Mouse (Mus musculus): ENCODE measurements at regions not wholly inside any gene's neighbourhood (a gene's known extent, or its start where the extent isn't known, plus 50 kb on each side); places are given as distances from the start of the nearest gene placed in this dataset.

- ATAC-seq (ENCODE audit: insufficient number of reproducible peaks, low FRiP score, low TSS enrichment, low read depth): no peak
- Histone ChIP-seq H3K9me3 (ENCODE audit: control insufficient read depth, low read length) (no peaks in the 10 kb centered on the region), H3K27ac (replicated peaks; ENCODE audit: low read depth, low read length) (no peak overlapping the region), H3K4me1 (ENCODE audit: control insufficient read depth, insufficient read depth, low read length) (peaks cover 6% of the 10 kb centered on the region), H3K27me3 (ENCODE audit: control insufficient read depth, insufficient read depth, low read length) (no peaks in the 10 kb centered on the region; the same call in 1 of the 2 replicates), H3K9ac (ENCODE audit: low read length) (no peak overlapping the region), H3K4me3 (ENCODE audit: low read depth, low read length) (no peak overlapping the region), H3K4me2 (ENCODE audit: low read depth, severe bottlenecking) (no peak overlapping the region), H3K36me3 (ENCODE audit: control insufficient read depth, insufficient read depth, low read length) (no peaks in the 10 kb centered on the region)
- 68% methylated on average over 4 of the region's 4 CpGs for WGBS
- DNase-seq (ENCODE audit: low spot score): no peak
Measured at GRCm38 (mm10) chr9:61075071-61075470, 280.7 kb downstream of the Uaca start.

GRCm38 (mm10) chr9:61077181-61077580 lies 282.8 kb downstream of the Uaca start:
- no peaks in the 10 kb centered on the region; the same call in 1 of the 2 replicates for H3K27me3 ChIP-seq (ENCODE audit: control insufficient read depth, insufficient read depth, low read length)
- H3K27ac ChIP-seq (replicated peaks; ENCODE audit: low read depth, low read length): no peak overlapping the region
- no peak for ATAC-seq (ENCODE audit: insufficient number of reproducible peaks, low FRiP score, low TSS enrichment, low read depth)
- WGBS: 61% methylated on average over 2 of the region's 2 CpGs
- no peaks in the 10 kb centered on the region for H3K9me3 ChIP-seq (ENCODE audit: control insufficient read depth, low read length)
- no peaks in the 10 kb centered on the region for H3K4me1 ChIP-seq (ENCODE audit: control insufficient read depth, insufficient read depth, low read length)
- no peak overlapping the region for H3K9ac ChIP-seq (ENCODE audit: low read length)
- no peaks in the 10 kb centered on the region for H3K36me3 ChIP-seq (ENCODE audit: control insufficient read depth, insufficient read depth, low read length)
- H3K4me3 ChIP-seq (ENCODE audit: low read depth, low read length): no peak overlapping the region
- DNase-seq (ENCODE audit: low spot score): no peak
- H3K4me2 ChIP-seq (ENCODE audit: low read depth, severe bottlenecking): no peak overlapping the region

- no peaks in the 10 kb centered on the region for H3K4me1 ChIP-seq (ENCODE audit: control insufficient read depth, insufficient read depth, low read length)
- H3K27me3 ChIP-seq (ENCODE audit: control insufficient read depth, insufficient read depth, low read length): no peaks in the 10 kb centered on the region; the same call in 1 of the 2 replicates
- DNase-seq (ENCODE audit: low spot score) (no peak), ATAC-seq (ENCODE audit: insufficient number of reproducible peaks, low FRiP score, low TSS enrichment, low read depth) (no peak)
- H3K9me3 ChIP-seq (ENCODE audit: control insufficient read depth, low read length): no peaks in the 10 kb centered on the region
- H3K36me3 ChIP-seq (ENCODE audit: control insufficient read depth, insufficient read depth, low read length): no peaks in the 10 kb centered on the region
- H3K27ac ChIP-seq (replicated peaks; ENCODE audit: low read depth, low read length): no peak overlapping the region
- no peak overlapping the region for H3K9ac ChIP-seq (ENCODE audit: low read length)
- H3K4me3 ChIP-seq (ENCODE audit: low read depth, low read length): no peak overlapping the region
- WGBS: 86% methylated on average over 4 of the region's 4 CpGs
- no peak overlapping the region for H3K4me2 ChIP-seq (ENCODE audit: low read depth, severe bottlenecking)
Measured at GRCm38 (mm10) chr9:61077807-61078206, 283.5 kb downstream of the Uaca start.

GRCm38 (mm10) chr9:61081474-61082021 lies 287.2 kb downstream of the Uaca start:
- peaks cover 8% of the 10 kb centered on the region for H3K4me1 ChIP-seq (ENCODE audit: control insufficient read depth, insufficient read depth, low read length)
- H3K27me3 ChIP-seq (ENCODE audit: control insufficient read depth, insufficient read depth, low read length): peaks cover 9% of the 10 kb centered on the region; the same call in 1 of the 2 replicates
- 80% methylated on average over 15 of the region's 16 CpGs for WGBS
- H3K36me3 ChIP-seq (ENCODE audit: control insufficient read depth, insufficient read depth, low read length): no peaks in the 10 kb centered on the region
- ATAC-seq (ENCODE audit: insufficient number of reproducible peaks, low FRiP score, low TSS enrichment, low read depth) (no peak), DNase-seq (ENCODE audit: low spot score) (no peak)
- no peak overlapping the region for H3K4me2 ChIP-seq (ENCODE audit: low read depth, severe bottlenecking)
- H3K27ac ChIP-seq (replicated peaks; ENCODE audit: low read depth, low read length): no peak overlapping the region
- no peak overlapping the region for H3K9ac ChIP-seq (ENCODE audit: low read length)
- H3K9me3 ChIP-seq (ENCODE audit: control insufficient read depth, low read length): no peaks in the 10 kb centered on the region
- no peak overlapping the region for H3K4me3 ChIP-seq (ENCODE audit: low read depth, low read length)

- ATAC-seq (ENCODE audit: insufficient number of reproducible peaks, low FRiP score, low TSS enrichment, low read depth) (0 out of 2 replicates have a peak, but pooled peaks have one; percentile 44), DNase-seq (ENCODE audit: low spot score) (peak; percentile 71)
- peaks cover 18% of the 10 kb centered on the region for H3K27me3 ChIP-seq (ENCODE audit: control insufficient read depth, insufficient read depth, low read length)
Measured at GRCm38 (mm10) chr9:61084655-61085230, 287.4 kb upstream of the Tle3 start.

GRCm38 (mm10) chr9:61087035-61087434 lies 285.1 kb upstream of the Tle3 start:
- no peak overlapping the region for H3K9ac ChIP-seq (ENCODE audit: low read length)
- no peak overlapping the region for H3K4me2 ChIP-seq (ENCODE audit: low read depth, severe bottlenecking)
- H3K9me3 ChIP-seq (ENCODE audit: control insufficient read depth, low read length): no peaks in the 10 kb centered on the region
- ATAC-seq (ENCODE audit: insufficient number of reproducible peaks, low FRiP score, low TSS enrichment, low read depth) (no peak), DNase-seq (ENCODE audit: low spot score) (no peak)
- no peaks in the 10 kb centered on the region for H3K36me3 ChIP-seq (ENCODE audit: control insufficient read depth, insufficient read depth, low read length)
- 89% methylated on average over 3 of the region's 3 CpGs for WGBS
- H3K4me3 ChIP-seq (ENCODE audit: low read depth, low read length): no peak overlapping the region
- peaks cover 18% of the 10 kb centered on the region for H3K27me3 ChIP-seq (ENCODE audit: control insufficient read depth, insufficient read depth, low read length)
- H3K27ac ChIP-seq (replicated peaks; ENCODE audit: low read depth, low read length): no peak overlapping the region
- H3K4me1 ChIP-seq (ENCODE audit: control insufficient read depth, insufficient read depth, low read length): peaks cover 10% of the 10 kb centered on the region

More at GRCm38 (mm10) chr9:61084655-61085230, 287.4 kb upstream of the Tle3 start:
- Histone ChIP-seq H3K4me3 (ENCODE audit: low read depth, low read length) (no peak overlapping the region), H3K4me1 (ENCODE audit: control insufficient read depth, insufficient read depth, low read length) (peaks cover 10% of the 10 kb centered on the region), H3K27ac (replicated peaks; ENCODE audit: low read depth, low read length) (no peak overlapping the region), H3K4me2 (ENCODE audit: low read depth, severe bottlenecking) (no peak overlapping the region), H3K36me3 (ENCODE audit: control insufficient read depth, insufficient read depth, low read length) (no peaks in the 10 kb centered on the region), H3K9ac (ENCODE audit: low read length) (no peak overlapping the region), H3K9me3 (ENCODE audit: control insufficient read depth, low read length) (no peaks in the 10 kb centered on the region)
- 30% methylated on average over 13 of the region's 13 CpGs for WGBS

- H3K27ac ChIP-seq (replicated peaks; ENCODE audit: low read depth, low read length): no peak overlapping the region
- no peak for DNase-seq (ENCODE audit: low spot score)
- H3K4me3 ChIP-seq (ENCODE audit: low read depth, low read length): no peak overlapping the region
- peaks cover 9% of the 10 kb centered on the region for H3K27me3 ChIP-seq (ENCODE audit: control insufficient read depth, insufficient read depth, low read length)
- H3K9me3 ChIP-seq (ENCODE audit: control insufficient read depth, low read length): no peaks in the 10 kb centered on the region
- no peak for ATAC-seq (ENCODE audit: insufficient number of reproducible peaks, low FRiP score, low TSS enrichment, low read depth)
- no peak overlapping the region for H3K9ac ChIP-seq (ENCODE audit: low read length)
- H3K4me1 ChIP-seq (ENCODE audit: control insufficient read depth, insufficient read depth, low read length): peaks cover 10% of the 10 kb centered on the region
- no peak overlapping the region for H3K4me2 ChIP-seq (ENCODE audit: low read depth, severe bottlenecking)
- no peaks in the 10 kb centered on the region for H3K36me3 ChIP-seq (ENCODE audit: control insufficient read depth, insufficient read depth, low read length)
- 84% methylated on average over 2 of the region's 2 CpGs for WGBS
Measured at GRCm38 (mm10) chr9:61089066-61089686, 283.0 kb upstream of the Tle3 start.

- no peak for ATAC-seq (ENCODE audit: insufficient number of reproducible peaks, low FRiP score, low TSS enrichment, low read depth)
- no peaks in the 10 kb centered on the region for H3K36me3 ChIP-seq (ENCODE audit: control insufficient read depth, insufficient read depth, low read length)
- no peaks in the 10 kb centered on the region for H3K9me3 ChIP-seq (ENCODE audit: control insufficient read depth, low read length)
- H3K9ac ChIP-seq (ENCODE audit: low read length): no peak overlapping the region
- H3K4me2 ChIP-seq (ENCODE audit: low read depth, severe bottlenecking): no peak overlapping the region
- no peak overlapping the region for H3K27ac ChIP-seq (replicated peaks; ENCODE audit: low read depth, low read length)
- WGBS: 100% methylated on average over 2 of the region's 2 CpGs
- peaks cover 9% of the 10 kb centered on the region for H3K27me3 ChIP-seq (ENCODE audit: control insufficient read depth, insufficient read depth, low read length)
- 0 out of 2 replicates have a peak, but pooled peaks cover 2% of the 10 kb centered on the region for H3K4me1 ChIP-seq (ENCODE audit: control insufficient read depth, insufficient read depth, low read length)
- no peak overlapping the region for H3K4me3 ChIP-seq (ENCODE audit: low read depth, low read length)
- no peak for DNase-seq (ENCODE audit: low spot score)
Measured at GRCm38 (mm10) chr9:61091036-61091435, 281.1 kb upstream of the Tle3 start.
